Mouse (Mus musculus) brain, embryonic 14.5 days (tissue): ENCODE results near the gene Cdkl3.

Experiments
- CTCF ChIP-seq: fragments of 200-500 bp; IDR thresholded peaks from 2 replicates; pipeline ENCODE4 v1.5.1; 2012; ENCODE audit warnings: inconsistent platforms, mild to moderate bottlenecking, moderate library complexity, borderline replicate concordance; ENCODE audit not compliant: insufficient read depth, insufficient read length; ENCODE audit errors: extremely low read depth
- POLR2A ChIP-seq: fragments of 200-500 bp; IDR thresholded peaks from 2 replicates; pipeline ENCODE4 v1.6.1; 2012; ENCODE audit warnings: mild to moderate bottlenecking, inconsistent platforms, borderline replicate concordance; ENCODE audit not compliant: poor library complexity, insufficient read depth, insufficient read length, severe bottlenecking; ENCODE audit errors: extremely low read depth

- no peak for TF ChIP-seq CTCF
- TF ChIP-seq POLR2A, result no peak
Measured at GRCm38 (mm10) chr11:52089291-52089690, 85.3 kb downstream of the Cdkl3 start.
